Mouse (Mus musculus): ENCODE measurements around the gene Tnrc6c.

DNA sequence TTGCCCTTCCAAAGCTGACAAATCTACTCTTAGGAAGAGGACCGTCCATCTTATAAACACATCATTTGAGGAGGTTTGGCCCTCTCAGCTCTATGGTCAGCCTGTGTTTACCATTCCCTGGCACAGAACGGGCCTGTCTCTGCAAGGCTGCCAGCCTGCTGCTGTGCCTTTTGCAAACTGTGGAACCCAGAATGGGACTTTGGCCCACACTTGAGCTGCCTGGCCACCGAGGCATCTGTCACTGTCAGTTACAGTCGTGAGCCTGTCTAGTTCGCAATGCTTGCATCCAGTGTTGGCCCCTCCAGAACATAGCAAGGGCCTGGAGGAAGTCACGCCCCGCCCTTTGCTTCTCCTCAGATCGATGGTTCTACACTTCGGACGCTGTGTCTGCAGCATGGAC lies 105.2 kb downstream of the Tnrc6c start:
- TF ChIP-seq CTCF (conservative IDR thresholded peaks at IDR 0.05 in 1 of 2, IDR thresholded peaks at IDR 0.05 in 1 of 2; ENCODE audit: low read depth in 2 of 2, low read length in 2 of 2) (no peak), JUND (conservative IDR thresholded peaks at IDR 0.05; ENCODE audit: low read depth, low read length) (no peak), UBTF (IDR thresholded peaks at IDR 0.05; ENCODE audit: low read depth, low read length) (no peak), EP300 (IDR thresholded peaks at IDR 0.05; ENCODE audit: low read length) (no peak), POLR2A (IDR thresholded peaks at IDR 0.05; ENCODE audit: low read depth, low read length) (no peak), ZNF384 (IDR thresholded peaks at IDR 0.05; ENCODE audit: low read depth, low read length) (no peak), MAFK (IDR thresholded peaks at IDR 0.05; ENCODE audit: insufficient replicate concordance, low read length) (no peak), ZC3H11A (IDR thresholded peaks at IDR 0.05; ENCODE audit: low read depth, low read length) (no peak), NELFE (IDR thresholded peaks at IDR 0.05; ENCODE audit: low read depth, low read length) (no peak), MEF2A (IDR thresholded peaks at IDR 0.05; ENCODE audit: borderline replicate concordance, low read depth, low read length) (no peak), IRF4 (IDR thresholded peaks at IDR 0.05; ENCODE audit: low read depth, low read length) (no peak), SIN3A (IDR thresholded peaks at IDR 0.05; ENCODE audit: low read length) (no peak), CHD1 (IDR thresholded peaks at IDR 0.05; ENCODE audit: low read depth, low read length) (no peak)
